Mouse (Mus musculus) lung, embryonic 15.5 days (tissue): ENCODE results near the gene Ralgps2. TPM values are rescaled to one million over a fixed set of nuclear protein-coding genes. Genes with fewer than 3 reads are reported as not detected.
A peak's percentile ranks its signal among the peaks of the same experiment; 100 is the strongest.

Experiments used
- ATAC-seq: fragments of 200-750 bp; cut with Nextera tagmentation; 2 replicates; pipeline ENCODE4 v1.8.0; 2017; ENCODE audit warnings: moderate number of reproducible peaks, borderline replicate concordance; ENCODE audit not compliant: low FRiP score, low TSS enrichment; ENCODE audit errors: extremely low read depth
- H3K27ac ChIP-seq: fragments of 300-500 bp; sonication (generic); 2 replicates; pipeline ENCODE4 v1.5.1; 2015; ENCODE audit warnings: moderate library complexity, mild to moderate bottlenecking, inconsistent platforms
- H3K27me3 ChIP-seq: fragments of 300-500 bp; sonication (generic); 2 replicates; pipeline ENCODE4 v1.6.1; 2015; ENCODE audit warnings: inconsistent platforms
- H3K36me3 ChIP-seq: fragments of 300-500 bp; sonication (generic); 2 replicates; pipeline ENCODE4 v1.6.1; 2015; ENCODE audit warnings: inconsistent platforms
- H3K4me1 ChIP-seq: fragments of 300-500 bp; sonication (generic); 2 replicates; pipeline ENCODE4 v1.6.1; 2015; ENCODE audit warnings: inconsistent platforms
- H3K4me2 ChIP-seq: fragments of 300-500 bp; sonication (generic); 2 replicates; pipeline ENCODE4 v1.6.1; 2015; ENCODE audit warnings: inconsistent platforms, mild to moderate bottlenecking, moderate library complexity
- H3K4me3 ChIP-seq: fragments of 300-500 bp; sonication (generic); 2 replicates; pipeline ENCODE4 v1.5.1; 2015; ENCODE audit warnings: mild to moderate bottlenecking, inconsistent platforms
- H3K9ac ChIP-seq: fragments of 300-500 bp; sonication (generic); 2 replicates; pipeline ENCODE4 v1.6.1; 2015; ENCODE audit warnings: inconsistent platforms
- H3K9me3 ChIP-seq: fragments of 300-500 bp; sonication (generic); 2 replicates; pipeline ENCODE4 v1.6.1; 2016; ENCODE audit warnings: inconsistent platforms
- WGBS: fragments of 180-500 bp; shearing (Covaris S2); methylation state at CpG from one replicate; pipeline ENCODE4 v1.1.7; 2015; 5-methylcytosine and 5-hydroxymethylcytosine counted together
- polyA plus RNA-seq: library from polyadenylated mRNA; unstranded; fragments of >200 nt; fragmentation: Nextera tagmentation; extraction: Ambion mirVana; gene quantifications from 2 replicates; pipeline ENCODE4 v1.2.1, GENCODE M21; 2015

Gene Ralgps2
- polyA plus RNA-seq, 1 experiment from 2014 or later: 83.0 TPM

DNA sequence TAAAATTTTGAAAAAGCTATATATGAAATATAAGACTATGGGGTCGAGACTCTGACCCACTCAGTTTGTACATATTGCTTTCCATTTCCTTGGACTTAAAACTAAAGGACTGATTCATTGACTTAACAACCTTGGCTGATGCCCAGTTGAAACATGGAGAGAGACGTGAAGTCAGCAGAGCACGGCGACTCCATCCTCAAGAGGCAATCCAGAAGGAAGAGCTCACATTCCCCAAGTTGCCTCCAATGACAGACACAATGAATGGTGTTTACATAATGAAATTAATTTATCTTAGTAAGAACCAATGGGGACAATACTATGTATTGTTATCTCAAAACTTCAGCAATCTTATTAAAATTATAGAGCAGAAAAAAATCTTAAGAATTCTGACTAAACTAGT lies 84.9 kb downstream of the Ralgps2 start:
- Histone ChIP-seq H3K4me2 (no peak overlapping the region), H3K9me3 (no peaks in the 10 kb centered on the region), H3K9ac (no peak overlapping the region), H3K27ac (no peak overlapping the region), H3K4me1 (0 out of 2 replicates have a peak, but pooled peaks cover 4% of the 10 kb centered on the region), H3K27me3 (no peaks in the 10 kb centered on the region), H3K36me3 (no peaks in the 10 kb centered on the region), H3K4me3 (no peak overlapping the region)
- 58% methylated on average over 4 of the region's 4 CpGs for WGBS
- ATAC-seq: no peak

DNA sequence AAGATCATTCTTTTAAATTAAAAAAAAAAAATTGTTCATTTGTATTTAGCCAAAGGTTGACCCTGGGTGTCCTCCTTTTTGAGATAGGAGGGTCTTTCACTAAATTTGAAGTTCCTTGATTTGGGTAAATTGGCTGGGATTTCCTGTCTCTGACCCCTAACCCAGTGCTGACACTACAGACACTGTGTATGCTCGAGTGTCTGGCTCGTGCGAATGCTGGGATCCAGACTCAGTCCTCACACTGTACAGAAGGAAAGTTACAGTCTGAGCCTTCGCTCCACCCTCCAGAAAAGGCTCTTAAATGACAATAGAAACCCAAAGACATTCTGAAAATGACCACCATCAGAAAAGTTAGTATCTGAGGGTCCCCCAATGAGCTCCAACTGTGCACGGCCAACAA lies 86.6 kb downstream of the Ralgps2 start:
- 64% methylated on average over 5 of the region's 5 CpGs for WGBS
- Histone ChIP-seq H3K27ac (no peak overlapping the region), H3K27me3 (no peaks in the 10 kb centered on the region)

GRCm38 (mm10) chr1:156852409-156852808 lies 87.0 kb downstream of the Ralgps2 start:
- Histone ChIP-seq H3K9me3 (no peaks in the 10 kb centered on the region), H3K4me1 (0 out of 2 replicates have a peak, but pooled peaks cover 4% of the 10 kb centered on the region), H3K4me2 (no peak overlapping the region), H3K36me3 (no peaks in the 10 kb centered on the region), H3K9ac (no peak overlapping the region), H3K4me3 (no peak overlapping the region), H3K27me3 (no peaks in the 10 kb centered on the region), H3K27ac (no peak overlapping the region)
- WGBS: 46% methylated on average over 9 of the region's 9 CpGs
- no peak for ATAC-seq

More for the DNA sequence above, 86.6 kb downstream of the Ralgps2 start:
- Histone ChIP-seq H3K36me3 (no peaks in the 10 kb centered on the region), H3K4me2 (no peak overlapping the region), H3K9me3 (no peaks in the 10 kb centered on the region), H3K4me3 (no peak overlapping the region), H3K9ac (no peak overlapping the region), H3K4me1 (0 out of 2 replicates have a peak, but pooled peaks cover 4% of the 10 kb centered on the region)
- no peak for ATAC-seq

DNA sequence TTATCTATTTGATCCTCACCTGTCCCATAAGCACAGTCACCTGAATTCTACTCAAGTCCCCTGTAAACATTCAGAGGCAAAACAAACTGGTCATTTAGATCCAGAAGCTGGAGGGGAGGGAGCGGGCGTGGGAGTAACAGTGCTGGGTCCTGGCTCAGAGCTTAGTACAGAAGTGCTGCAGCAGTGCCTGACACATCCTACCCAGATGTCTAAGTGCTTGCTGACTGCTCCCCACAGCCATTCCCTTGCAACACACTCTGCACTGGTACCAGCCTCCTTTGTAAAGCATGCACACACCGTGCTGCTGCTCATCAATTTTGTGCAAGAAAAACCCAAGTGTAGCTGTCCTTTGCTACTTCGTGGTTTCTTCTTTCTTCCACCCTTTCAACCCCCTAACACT lies 92.3 kb downstream of the Ralgps2 start:
- Histone ChIP-seq H3K9me3 (no peaks in the 10 kb centered on the region), H3K4me1 (no peaks in the 10 kb centered on the region), H3K4me2 (no peak overlapping the region), H3K9ac (no peak overlapping the region), H3K27ac (no peak overlapping the region), H3K4me3 (no peak overlapping the region), H3K36me3 (no peaks in the 10 kb centered on the region), H3K27me3 (no peaks in the 10 kb centered on the region)
- 49% methylated on average over 4 of the region's 4 CpGs for WGBS
- no peak for ATAC-seq

DNA sequence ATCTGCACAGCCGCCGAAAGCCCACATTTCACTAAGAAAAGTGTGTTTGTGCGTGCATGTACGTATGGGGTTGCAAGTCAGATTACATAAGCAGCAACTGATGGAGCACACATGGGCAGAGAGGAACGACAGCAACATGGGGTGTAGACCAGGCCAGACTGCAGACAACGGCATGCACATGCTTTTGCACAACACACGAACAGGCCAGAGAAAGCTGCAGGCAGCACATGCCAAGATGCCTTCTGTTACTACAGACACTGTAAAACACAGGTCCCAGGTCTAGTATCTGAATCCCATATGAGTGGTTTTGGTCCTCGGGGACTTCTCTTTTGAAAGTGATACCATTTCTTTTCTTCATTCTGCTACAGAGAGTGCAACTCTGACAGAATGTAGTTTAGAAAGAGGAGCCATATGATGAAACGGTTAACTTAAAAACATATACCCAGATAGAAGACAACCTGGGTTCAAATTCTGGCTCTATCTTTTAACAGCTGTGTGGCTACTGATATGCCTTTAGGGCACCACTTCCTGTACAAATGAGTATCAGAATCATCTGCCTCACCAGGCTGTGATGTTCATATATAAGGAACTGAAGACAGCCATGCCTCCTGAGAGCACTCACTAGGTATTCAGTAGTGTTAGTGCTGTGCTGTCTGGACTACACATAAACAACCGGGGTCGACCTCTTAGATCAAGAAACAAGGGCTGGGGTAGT lies 97.6 kb downstream of the Ralgps2 start:
- no peak for ATAC-seq

GRCm38 (mm10) chr1:156838695-156839094 lies 100.7 kb downstream of the Ralgps2 start:
- Histone ChIP-seq H3K9me3 (no peaks in the 10 kb centered on the region), H3K9ac (no peak overlapping the region), H3K4me3 (peak overlapping the region; percentile 10; the same call in 1 of the 2 replicates), H3K4me2 (peak overlapping the region; percentile 50), H3K4me1 (peaks cover 14% of the 10 kb centered on the region), H3K27me3 (no peaks in the 10 kb centered on the region), H3K27ac (no peak overlapping the region), H3K36me3 (no peaks in the 10 kb centered on the region)
- peak; percentile 91 for ATAC-seq
- 7% methylated on average over 6 of the region's 6 CpGs for whole genome bisulfite sequencing

More for the DNA sequence above, 97.6 kb downstream of the Ralgps2 start:
- WGBS: 50% methylated on average over 11 of the region's 11 CpGs
- Histone ChIP-seq H3K4me3 (no peak overlapping the region), H3K9ac (no peak overlapping the region), H3K27ac (no peak overlapping the region), H3K4me2 (no peak overlapping the region), H3K27me3 (no peaks in the 10 kb centered on the region), H3K36me3 (no peaks in the 10 kb centered on the region), H3K4me1 (peaks cover 14% of the 10 kb centered on the region), H3K9me3 (no peaks in the 10 kb centered on the region)

GRCm38 (mm10) chr1:156838177-156838576 lies 101.2 kb downstream of the Ralgps2 start, which contains the start of gene Angptl1:
TSS of gene Angptl1 (plus strand) at chr1:156838562.
- peak within 1 kb of the TSS; percentile 50 for H3K4me2 ChIP-seq
- H3K9ac ChIP-seq: no peak within 1 kb of the TSS
- no peaks in the 10 kb centered on the region for H3K36me3 ChIP-seq
- H3K9me3 ChIP-seq: no peaks in the 10 kb centered on the region
- H3K4me3 ChIP-seq: peak within 1 kb of the TSS; percentile 10; the same call in 1 of the 2 replicates
- H3K4me1 ChIP-seq: peaks cover 14% of the 10 kb centered on the region
- H3K27ac ChIP-seq: no peak within 1 kb of the TSS
- H3K27me3 ChIP-seq: no peaks in the 10 kb centered on the region
- WGBS: 37% methylated on average over 4 of the region's 4 CpGs
- no peak; the same call in 1 of the 2 replicates for ATAC-seq

DNA sequence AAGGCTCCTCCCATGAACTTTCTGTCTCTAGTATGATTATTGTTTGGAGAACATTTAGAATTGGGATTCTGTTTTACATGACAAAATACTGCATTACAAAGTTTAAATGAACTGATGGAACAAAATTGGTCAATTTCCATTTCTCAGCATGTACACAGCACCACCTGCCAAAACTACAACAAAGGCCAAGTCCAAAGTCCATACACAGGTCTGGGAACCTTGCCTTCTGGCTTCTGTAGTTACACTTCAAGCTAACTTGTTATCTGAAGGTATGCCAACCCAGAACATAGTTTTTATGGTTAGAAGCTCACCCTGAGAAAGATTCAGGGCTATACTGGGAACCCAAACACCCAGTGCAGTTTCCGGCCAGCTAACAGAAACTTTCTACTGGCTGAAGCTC lies 120.2 kb downstream of the Ralgps2 start:
- H3K4me2 ChIP-seq: no peak overlapping the region
- H3K9me3 ChIP-seq: no peaks in the 10 kb centered on the region
- no peak overlapping the region for H3K27ac ChIP-seq
- H3K9ac ChIP-seq: no peak overlapping the region
- H3K4me1 ChIP-seq: no peaks in the 10 kb centered on the region
- H3K4me3 ChIP-seq: no peak overlapping the region
- ATAC-seq: no peak
- H3K36me3 ChIP-seq: peaks cover 27% of the 10 kb centered on the region
- WGBS: 97% methylated on average over 1 of the region's 1 CpGs
- H3K27me3 ChIP-seq: no peaks in the 10 kb centered on the region

DNA sequence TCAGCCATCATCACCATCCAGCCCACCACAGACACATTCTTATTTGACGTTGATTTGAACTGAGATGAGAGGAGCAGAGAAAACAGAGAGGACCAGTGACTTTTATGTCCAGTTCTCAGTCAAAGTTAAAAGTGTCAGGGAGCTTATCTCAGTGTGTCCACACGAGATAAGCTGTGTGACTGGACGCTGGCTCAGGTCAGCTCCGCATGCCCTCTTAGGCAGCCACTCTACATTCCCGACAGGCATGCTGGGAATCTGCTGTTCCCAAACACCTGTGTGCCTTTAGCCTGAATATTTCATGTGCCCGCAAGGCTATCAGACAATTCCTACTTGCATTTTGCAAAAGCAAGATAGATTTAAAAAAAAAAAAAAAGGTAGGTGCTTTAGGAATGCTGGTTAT lies 125.9 kb downstream of the Ralgps2 start:
- H3K4me2 ChIP-seq: no peak overlapping the region
- ATAC-seq: peak; percentile 42; the same call in 1 of the 2 replicates
- H3K9me3 ChIP-seq: no peaks in the 10 kb centered on the region
- peaks cover 5% of the 10 kb centered on the region; the same call in 1 of the 2 replicates for H3K4me1 ChIP-seq
- no peak overlapping the region for H3K27ac ChIP-seq
- H3K9ac ChIP-seq: no peak overlapping the region
- no peak overlapping the region for H3K4me3 ChIP-seq
- no peaks in the 10 kb centered on the region for H3K27me3 ChIP-seq
- WGBS: 38% methylated on average over 6 of the region's 6 CpGs
- H3K36me3 ChIP-seq: peaks cover 18% of the 10 kb centered on the region

GRCm38 (mm10) chr1:156812716-156813115 lies 126.7 kb downstream of the Ralgps2 start:
- H3K36me3 ChIP-seq: peaks cover 12% of the 10 kb centered on the region; the same call in 1 of the 2 replicates
- WGBS: 27% methylated on average over 8 of the region's 8 CpGs
- no peaks in the 10 kb centered on the region for H3K27me3 ChIP-seq
- H3K4me3 ChIP-seq: no peak overlapping the region
- no peak overlapping the region for H3K4me2 ChIP-seq
- no peaks in the 10 kb centered on the region for H3K9me3 ChIP-seq
- ATAC-seq: no peak
- peaks cover 5% of the 10 kb centered on the region; the same call in 1 of the 2 replicates for H3K4me1 ChIP-seq
- no peak overlapping the region for H3K27ac ChIP-seq
- H3K9ac ChIP-seq: no peak overlapping the region

- ATAC-seq: no peak
- H3K9me3 ChIP-seq: no peaks in the 10 kb centered on the region
- H3K4me3 ChIP-seq: no peak overlapping the region
- H3K4me2 ChIP-seq: no peak overlapping the region
- no peak overlapping the region for H3K9ac ChIP-seq
- peaks cover 5% of the 10 kb centered on the region; the same call in 1 of the 2 replicates for H3K4me1 ChIP-seq
- H3K27me3 ChIP-seq: no peaks in the 10 kb centered on the region
- peaks cover 5% of the 10 kb centered on the region; the same call in 1 of the 2 replicates for H3K36me3 ChIP-seq
- H3K27ac ChIP-seq: no peak overlapping the region
- WGBS: 69% methylated on average over 7 of the region's 7 CpGs
These were observed 127.5 kb downstream of the Ralgps2 start for GRCm38 (mm10) chr1:156811928-156812327.

DNA sequence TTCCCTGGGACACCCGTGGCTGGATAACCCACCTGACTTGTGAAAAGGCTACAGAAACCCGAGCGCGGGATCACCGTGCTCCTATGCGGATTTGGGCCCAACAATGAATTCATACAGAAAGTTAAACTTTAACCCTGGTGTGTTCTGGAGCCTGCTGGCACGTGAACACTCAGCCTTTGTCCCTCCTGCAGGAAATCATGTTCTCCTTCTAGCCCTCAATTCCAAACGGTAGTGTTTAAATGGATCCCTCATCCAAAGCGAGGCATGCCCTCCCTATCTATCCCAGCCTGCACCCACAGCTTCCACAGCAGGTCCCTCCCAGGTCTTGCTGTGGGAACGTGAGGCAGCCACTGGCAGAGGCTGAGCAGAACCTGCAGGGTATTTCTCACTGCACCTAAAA lies 131.1 kb downstream of the Ralgps2 start:
- Histone ChIP-seq H3K36me3 (no peaks in the 10 kb centered on the region), H3K27ac (peak overlapping the region; percentile 66), H3K4me1 (peaks cover 5% of the 10 kb centered on the region), H3K4me3 (no peak overlapping the region), H3K9ac (no peak overlapping the region), H3K9me3 (no peaks in the 10 kb centered on the region), H3K27me3 (no peaks in the 10 kb centered on the region), H3K4me2 (no peak overlapping the region)
- peak; percentile 49; the same call in 1 of the 2 replicates for ATAC-seq
- WGBS: 67% methylated on average over 10 of the region's 10 CpGs
